Mouse (Mus musculus): ENCODE measurements around the gene Etfrf1. TPM values are rescaled to one million over a fixed set of nuclear protein-coding genes. Genes with fewer than 3 reads are reported as not detected.

The Etfrf1 gene
- polyA plus RNA-seq, 1 experiment from 2014 or later, result 39.1 TPM

- Histone ChIP-seq H3K9me3 (replicated peaks; ENCODE audit: control insufficient read depth, low read length) (no peaks in the 10 kb centered on the region), H3K4me2 (ENCODE audit: low read depth, low read length) (peak overlapping the region; percentile 59), H3K9ac (ENCODE audit: low read length) (peak overlapping the region; percentile 89), H3K36me3 (ENCODE audit: control insufficient read depth, insufficient read depth, low read length) (no peaks in the 10 kb centered on the region), H3K4me1 (ENCODE audit: control insufficient read depth, insufficient read depth, low read length) (0 out of 2 replicates have a peak, but pooled peaks cover 3% of the 10 kb centered on the region), H3K27ac (ENCODE audit: low read length) (peak overlapping the region; percentile 97), H3K4me3 (replicated peaks; ENCODE audit: low read length) (peak overlapping the region; percentile 85), H3K27me3 (ENCODE audit: control insufficient read depth, insufficient read depth, low read length) (no peaks in the 10 kb centered on the region)
- WGBS, result 2% methylated on average over 21 of the region's 21 CpGs
- ATAC-seq (ENCODE audit: insufficient read depth, low FRiP score), result peak; percentile 23; the same call in 1 of the 2 replicates
Observed at GRCm38 (mm10) chr6:145211376-145212305, 707 bp downstream of the Etfrf1 start.

- Histone ChIP-seq H3K27me3 (ENCODE audit: control insufficient read depth, insufficient read depth, low read length) (no peaks in the 10 kb centered on the region), H3K9me3 (replicated peaks; ENCODE audit: control insufficient read depth, low read length) (no peaks in the 10 kb centered on the region), H3K4me1 (ENCODE audit: control insufficient read depth, insufficient read depth, low read length) (0 out of 2 replicates have a peak, but pooled peaks cover 3% of the 10 kb centered on the region), H3K4me2 (ENCODE audit: low read depth, low read length) (no peak overlapping the region), H3K27ac (ENCODE audit: low read length) (no peak overlapping the region), H3K36me3 (ENCODE audit: control insufficient read depth, insufficient read depth, low read length) (no peaks in the 10 kb centered on the region), H3K4me3 (replicated peaks; ENCODE audit: low read length) (no peak overlapping the region), H3K9ac (ENCODE audit: low read length) (no peak overlapping the region)
- ATAC-seq (ENCODE audit: insufficient read depth, low FRiP score), result no peak
- 74% methylated on average over 2 of the region's 2 CpGs for WGBS
Observed at GRCm38 (mm10) chr6:145213916-145214315, 3.0 kb downstream of the Etfrf1 start.

GRCm38 (mm10) chr6:145215826-145216225 lies 4.9 kb downstream of the Etfrf1 start:
- peaks cover 4% of the 10 kb centered on the region; the same call in 1 of the 2 replicates for H3K36me3 ChIP-seq (ENCODE audit: control insufficient read depth, insufficient read depth, low read length)
- H3K9me3 ChIP-seq (replicated peaks; ENCODE audit: control insufficient read depth, low read length), result no peaks in the 10 kb centered on the region
- no peak overlapping the region for H3K9ac ChIP-seq (ENCODE audit: low read length)
- no peaks in the 10 kb centered on the region for H3K27me3 ChIP-seq (ENCODE audit: control insufficient read depth, insufficient read depth, low read length)
- no peak overlapping the region for H3K4me2 ChIP-seq (ENCODE audit: low read depth, low read length)
- H3K27ac ChIP-seq (ENCODE audit: low read length), result no peak overlapping the region
- WGBS, result 82% methylated on average over 3 of the region's 3 CpGs
- no peak for ATAC-seq (ENCODE audit: insufficient read depth, low FRiP score)
- no peaks in the 10 kb centered on the region for H3K4me1 ChIP-seq (ENCODE audit: control insufficient read depth, insufficient read depth, low read length)
- no peak overlapping the region for H3K4me3 ChIP-seq (replicated peaks; ENCODE audit: low read length)

GRCm38 (mm10) chr6:145224246-145224645 lies 13.3 kb downstream of the Etfrf1 start:
- H3K4me2 ChIP-seq (ENCODE audit: low read depth, low read length), result no peak overlapping the region
- H3K9me3 ChIP-seq (replicated peaks; ENCODE audit: control insufficient read depth, low read length), result no peaks in the 10 kb centered on the region
- no peak overlapping the region for H3K9ac ChIP-seq (ENCODE audit: low read length)
- WGBS, result 88% methylated on average over 6 of the region's 6 CpGs
- H3K36me3 ChIP-seq (ENCODE audit: control insufficient read depth, insufficient read depth, low read length), result peaks cover 4% of the 10 kb centered on the region; the same call in 1 of the 2 replicates
- no peaks in the 10 kb centered on the region for H3K4me1 ChIP-seq (ENCODE audit: control insufficient read depth, insufficient read depth, low read length)
- H3K27me3 ChIP-seq (ENCODE audit: control insufficient read depth, insufficient read depth, low read length), result no peaks in the 10 kb centered on the region
- H3K27ac ChIP-seq (ENCODE audit: low read length), result no peak overlapping the region
- no peak overlapping the region for H3K4me3 ChIP-seq (replicated peaks; ENCODE audit: low read length)
- no peak for ATAC-seq (ENCODE audit: insufficient read depth, low FRiP score)

- Histone ChIP-seq H3K4me2 (ENCODE audit: low read depth, low read length) (no peak overlapping the region), H3K4me1 (ENCODE audit: control insufficient read depth, insufficient read depth, low read length) (no peaks in the 10 kb centered on the region), H3K36me3 (ENCODE audit: control insufficient read depth, insufficient read depth, low read length) (0 out of 2 replicates have a peak, but pooled peaks cover 4% of the 10 kb centered on the region), H3K27me3 (ENCODE audit: control insufficient read depth, insufficient read depth, low read length) (no peaks in the 10 kb centered on the region), H3K4me3 (replicated peaks; ENCODE audit: low read length) (no peak overlapping the region), H3K27ac (ENCODE audit: low read length) (no peak overlapping the region), H3K9ac (ENCODE audit: low read length) (no peak overlapping the region), H3K9me3 (replicated peaks; ENCODE audit: control insufficient read depth, low read length) (no peaks in the 10 kb centered on the region)
- 87% methylated on average over 3 of the region's 3 CpGs for WGBS
- ATAC-seq (ENCODE audit: insufficient read depth, low FRiP score), result no peak
Observed at GRCm38 (mm10) chr6:145226296-145226695, 15.4 kb downstream of the Etfrf1 start.

GRCm38 (mm10) chr6:145234391-145234790 lies 23.5 kb downstream of the Etfrf1 start:
- Histone ChIP-seq H3K36me3 (ENCODE audit: control insufficient read depth, insufficient read depth, low read length) (0 out of 2 replicates have a peak, but pooled peaks cover 4% of the 10 kb centered on the region), H3K9me3 (replicated peaks; ENCODE audit: control insufficient read depth, low read length) (no peaks in the 10 kb centered on the region), H3K4me1 (ENCODE audit: control insufficient read depth, insufficient read depth, low read length) (no peaks in the 10 kb centered on the region), H3K4me3 (replicated peaks; ENCODE audit: low read length) (no peak overlapping the region), H3K9ac (ENCODE audit: low read length) (no peak overlapping the region), H3K4me2 (ENCODE audit: low read depth, low read length) (no peak overlapping the region), H3K27me3 (ENCODE audit: control insufficient read depth, insufficient read depth, low read length) (no peaks in the 10 kb centered on the region), H3K27ac (ENCODE audit: low read length) (no peak overlapping the region)
- ATAC-seq (ENCODE audit: insufficient read depth, low FRiP score), result no peak
- WGBS, result 85% methylated on average over 1 of the region's 1 CpGs

- no peak overlapping the region for H3K4me3 ChIP-seq (replicated peaks; ENCODE audit: low read length)
- H3K4me1 ChIP-seq (ENCODE audit: control insufficient read depth, insufficient read depth, low read length), result no peaks in the 10 kb centered on the region
- 88% methylated on average over 6 of the region's 6 CpGs for WGBS
- 0 out of 2 replicates have a peak, but pooled peaks cover 4% of the 10 kb centered on the region for H3K36me3 ChIP-seq (ENCODE audit: control insufficient read depth, insufficient read depth, low read length)
- no peak overlapping the region for H3K9ac ChIP-seq (ENCODE audit: low read length)
- no peaks in the 10 kb centered on the region for H3K27me3 ChIP-seq (ENCODE audit: control insufficient read depth, insufficient read depth, low read length)
- no peaks in the 10 kb centered on the region for H3K9me3 ChIP-seq (replicated peaks; ENCODE audit: control insufficient read depth, low read length)
- H3K27ac ChIP-seq (ENCODE audit: low read length), result no peak overlapping the region
- ATAC-seq (ENCODE audit: insufficient read depth, low FRiP score), result no peak
- no peak overlapping the region for H3K4me2 ChIP-seq (ENCODE audit: low read depth, low read length)
Observed at GRCm38 (mm10) chr6:145235367-145235766, 24.4 kb downstream of the Etfrf1 start.

- Histone ChIP-seq H3K4me2 (ENCODE audit: low read depth, low read length) (no peak overlapping the region), H3K4me1 (ENCODE audit: control insufficient read depth, insufficient read depth, low read length) (no peaks in the 10 kb centered on the region), H3K36me3 (ENCODE audit: control insufficient read depth, insufficient read depth, low read length) (no peaks in the 10 kb centered on the region), H3K4me3 (replicated peaks; ENCODE audit: low read length) (no peak overlapping the region), H3K27me3 (ENCODE audit: control insufficient read depth, insufficient read depth, low read length) (no peaks in the 10 kb centered on the region), H3K9ac (ENCODE audit: low read length) (no peak overlapping the region), H3K9me3 (replicated peaks; ENCODE audit: control insufficient read depth, low read length) (no peaks in the 10 kb centered on the region), H3K27ac (ENCODE audit: low read length) (no peak overlapping the region)
- 79% methylated on average over 4 of the region's 4 CpGs for WGBS
- no peak for ATAC-seq (ENCODE audit: insufficient read depth, low FRiP score)
Observed at GRCm38 (mm10) chr6:145237148-145237547, 26.2 kb downstream of the Etfrf1 start.

- Histone ChIP-seq H3K4me2 (ENCODE audit: low read depth, low read length) (no peak overlapping the region), H3K9me3 (replicated peaks; ENCODE audit: control insufficient read depth, low read length) (no peaks in the 10 kb centered on the region), H3K36me3 (ENCODE audit: control insufficient read depth, insufficient read depth, low read length) (no peaks in the 10 kb centered on the region), H3K27me3 (ENCODE audit: control insufficient read depth, insufficient read depth, low read length) (no peaks in the 10 kb centered on the region), H3K9ac (ENCODE audit: low read length) (no peak overlapping the region), H3K27ac (ENCODE audit: low read length) (no peak overlapping the region), H3K4me3 (replicated peaks; ENCODE audit: low read length) (no peak overlapping the region), H3K4me1 (ENCODE audit: control insufficient read depth, insufficient read depth, low read length) (no peaks in the 10 kb centered on the region)
- WGBS, result 87% methylated on average over 6 of the region's 6 CpGs
- no peak for ATAC-seq (ENCODE audit: insufficient read depth, low FRiP score)
Observed at GRCm38 (mm10) chr6:145240285-145240684, 29.4 kb downstream of the Etfrf1 start.
